Mouse (Mus musculus) limb, embryonic 13.5 days (tissue): ENCODE results near the gene Ctsll3. TPM values are rescaled to one million over a fixed set of nuclear protein-coding genes. Genes with fewer than 3 reads are reported as not detected.

Experiments used
- polyA plus RNA-seq: library from polyadenylated mRNA; unstranded; fragments of >200 nt; fragmentation: Nextera tagmentation; extraction: Ambion mirVana; gene quantifications from 2 replicates; pipeline ENCODE4 v1.2.1, GENCODE M21; 2015

Ctsll3 gene
- polyA plus RNA-seq, 1 experiment from 2014 or later = not detected

Other genes starting within 250 kb of the Ctsll3 start
- gene Dapk1, start 200.9 kb downstream of the Ctsll3 start, polyA plus RNA-seq = 20.5 and 23.0 TPM in 2 replicates
- gene BC051665, start 16.5 kb downstream of the Ctsll3 start, polyA plus RNA-seq = not detected in 2 replicates
- 0.18 TPM in 1 of 2 replicates, not detected in the other for gene 4930486L24Rik, start 61.6 kb upstream of the Ctsll3 start, polyA plus RNA-seq
- gene Gm49392, start 94.0 kb upstream of the Ctsll3 start, polyA plus RNA-seq = 0.22 TPM in 1 of 2 replicates, not detected in the other
- 2.6 and 3.4 TPM in 2 replicates for gene Ctla2b, start 94.6 kb upstream of the Ctsll3 start, polyA plus RNA-seq
- gene Tpbpb, start 102.0 kb upstream of the Ctsll3 start, polyA plus RNA-seq = not detected in 2 replicates
- gene Gm49393, start 132.7 kb upstream of the Ctsll3 start, polyA plus RNA-seq = not detected in 2 replicates
- gene Gm49391, start 133.7 kb upstream of the Ctsll3 start, polyA plus RNA-seq = 0.22 and 0.52 TPM in 2 replicates
- gene Ctla2a, start 133.8 kb upstream of the Ctsll3 start, polyA plus RNA-seq = 19.2 and 23.1 TPM in 2 replicates
- gene Tpbpa, start 139.1 kb upstream of the Ctsll3 start, polyA plus RNA-seq = not detected in 2 replicates
- not detected in 2 replicates for gene Ctsj, start 203.1 kb upstream of the Ctsll3 start, polyA plus RNA-seq
- gene Ctsq, start 237.8 kb upstream of the Ctsll3 start, polyA plus RNA-seq = not detected in 2 replicates